Mouse (Mus musculus) bone marrow, adult 2 months (tissue): ENCODE measurements around the gene Ppp2r3a. TPM values are rescaled to one million over a fixed set of nuclear protein-coding genes. Genes with fewer than 3 reads are reported as not detected.

Experiments
- H3K27ac ChIP-seq: fragments of 200-500 bp; 2 replicates; pipeline ENCODE4 v1.5.1; 2012; ENCODE audit warnings: low read depth, mild to moderate bottlenecking, control low read depth, inconsistent platforms, low read length; ENCODE audit not compliant: control insufficient read depth, poor library complexity, insufficient read depth
- H3K4me1 ChIP-seq: fragments of 200-500 bp; 2 replicates; pipeline ENCODE4 v1.6.1; 2011; ENCODE audit warnings: low read length; ENCODE audit not compliant: control insufficient read depth, insufficient read depth
- H3K4me3 ChIP-seq: fragments of 200-500 bp; replicated peaks from 2 replicates; pipeline ENCODE3; 2011; ENCODE audit warnings: mild to moderate bottlenecking, low read depth, low read length, control low read depth; ENCODE audit not compliant: control insufficient read depth
- CTCF ChIP-seq: fragments of 200-500 bp; IDR thresholded peaks from 2 replicates; pipeline ENCODE4 v1.5.1; 2011; ENCODE audit warnings: low read length, control low read depth; ENCODE audit not compliant: control insufficient read depth, insufficient read depth
- POLR2A ChIP-seq: fragments of 200-500 bp; IDR thresholded peaks from 2 replicates; pipeline ENCODE4 v1.6.1; 2011; ENCODE audit warnings: low read depth, mild to moderate bottlenecking, control low read depth, low read length, borderline replicate concordance; ENCODE audit not compliant: control insufficient read depth
- WGBS: fragments of 180-500 bp; shearing (Covaris S2); methylation state at CpG from one replicate; pipeline ENCODE4 v1.1.7; 2018; 5-methylcytosine and 5-hydroxymethylcytosine counted together
- polyA plus RNA-seq: library from polyadenylated mRNA; stranded (reverse); fragments of >200 nt; gene quantifications from 2 replicates; pipeline ENCODE4 v1.2.4, GENCODE M21; 2011; ENCODE audit warnings: low replicate concordance; ENCODE audit not compliant: missing spikeins, insufficient read depth, insufficient read length

Gene Ppp2r3a
- polyA plus RNA-seq, 1 experiment, result 0.95 TPM

- TF ChIP-seq POLR2A (no peak), CTCF (no peak)
- 86% methylated on average over 6 of the region's 6 CpGs for WGBS
- Histone ChIP-seq H3K27ac (no peak overlapping the region), H3K4me1 (no peaks in the 10 kb centered on the region; the same call in 1 of the 2 replicates), H3K4me3 (no peak overlapping the region)
Measured at GRCm38 (mm10) chr9:101062253-101062780, 189.3 kb downstream of the Ppp2r3a start.

GRCm38 (mm10) chr9:101061035-101061434, 190.6 kb downstream of the Ppp2r3a start:
- no peak for TF ChIP-seq POLR2A
- no peak for TF ChIP-seq CTCF
- Histone ChIP-seq H3K4me1 (no peaks in the 10 kb centered on the region; the same call in 1 of the 2 replicates), H3K27ac (no peak overlapping the region), H3K4me3 (no peak overlapping the region)
- WGBS, result 33% methylated on average over 11 of the region's 11 CpGs

- WGBS, result 94% methylated on average over 4 of the region's 4 CpGs
- Histone ChIP-seq H3K4me1 (no peaks in the 10 kb centered on the region; the same call in 1 of the 2 replicates), H3K27ac (no peak overlapping the region), H3K4me3 (no peak overlapping the region)
- TF ChIP-seq CTCF (no peak), POLR2A (no peak)
Measured at GRCm38 (mm10) chr9:101057156-101057555, 194.4 kb downstream of the Ppp2r3a start.

Other genes with a start within 250 kb of the Ppp2r3a start
- gene Pccb, start 216.9 kb downstream of the Ppp2r3a start, polyA plus RNA-seq, result 12.3 and 19.1 TPM in 2 replicates
- gene Msl2, start 177.7 kb downstream of the Ppp2r3a start, polyA plus RNA-seq, result 17.5 and 28.9 TPM in 2 replicates